Mouse (Mus musculus) lung, postnatal 10 days (tissue): ENCODE data around the gene Map9.
"Not testable (repeated sequence)": the region's sequence is repeated elsewhere in the genome, so short reads cannot be mapped to it uniquely, and the experiment has no call there.

Experiments
- DNase-seq: peaks from one replicate; pipeline ENCODE4 v3.0.0; 2021

Gene Map9

GRCm38 (mm10) chr3:82357797-82358524, at the start of gene Map9:
Gene Map9, plus strand, starts transcription at chr3:82358044.
- DNase-seq = peak; percentile 97

GRCm38 (mm10) chr3:82315728-82316127, 42.1 kb upstream of the Map9 start:
- DNase-seq = no peak

GRCm38 (mm10) chr3:82326736-82327135, 31.1 kb upstream of the Map9 start:
- not testable (repeated sequence) for DNase-seq

GRCm38 (mm10) chr3:82332067-82332466, 25.8 kb upstream of the Map9 start:
- no peak for DNase-seq

GRCm38 (mm10) chr3:82332536-82332935, 25.3 kb upstream of the Map9 start:
- DNase-seq = no peak

GRCm38 (mm10) chr3:82333128-82333969, 24.5 kb upstream of the Map9 start:
- DNase-seq = peak; percentile 81

GRCm38 (mm10) chr3:82340111-82340510, 17.7 kb upstream of the Map9 start:
- no peak for DNase-seq

GRCm38 (mm10) chr3:82348277-82348860, 9.5 kb upstream of the Map9 start:
- DNase-seq = no peak

- DNase-seq = no peak
Measured at GRCm38 (mm10) chr3:82350321-82350720, 7.5 kb upstream of the Map9 start.

GRCm38 (mm10) chr3:82357340-82357739, 504 bp upstream of the Map9 start:
- DNase-seq = no peak

- no peak for DNase-seq
Measured at GRCm38 (mm10) chr3:82359036-82359435, 1.2 kb downstream of the Map9 start.

GRCm38 (mm10) chr3:82362452-82362851, 4.6 kb downstream of the Map9 start:
- peak; percentile 37 for DNase-seq

GRCm38 (mm10) chr3:82364505-82364904, 6.7 kb downstream of the Map9 start:
- DNase-seq = peak; percentile 16

- DNase-seq = peak; percentile 37
Measured at GRCm38 (mm10) chr3:82364988-82365387, 7.1 kb downstream of the Map9 start.

- DNase-seq = peak; percentile 39
Measured at GRCm38 (mm10) chr3:82369063-82369860, 11.4 kb downstream of the Map9 start.

- peak; percentile 42 for DNase-seq
Measured at GRCm38 (mm10) chr3:82370439-82371011, 12.7 kb downstream of the Map9 start.

GRCm38 (mm10) chr3:82376965-82377364, 19.1 kb downstream of the Map9 start:
- no peak for DNase-seq

GRCm38 (mm10) chr3:82382325-82382724, 24.5 kb downstream of the Map9 start:
- no peak for DNase-seq

- no peak for DNase-seq
Measured at GRCm38 (mm10) chr3:82385091-82385490, 27.2 kb downstream of the Map9 start.

- no peak for DNase-seq
Measured at GRCm38 (mm10) chr3:82405830-82406229, 48.0 kb downstream of the Map9 start.

GRCm38 (mm10) chr3:82406336-82406735, 48.5 kb downstream of the Map9 start:
- no peak for DNase-seq

GRCm38 (mm10) chr3:82407432-82407831, 49.6 kb downstream of the Map9 start:
- no peak for DNase-seq
